Mouse (Mus musculus): ENCODE measurements around the gene Dbn1. TPM values are rescaled to one million over a fixed set of nuclear protein-coding genes. Genes with fewer than 3 reads are reported as not detected.

Dbn1 gene
- 59.4 and 62.5 TPM in 2 replicates for polyA plus RNA-seq (2015; fragmentation: Nextera tagmentation; extraction: Ambion mirVana)

GRCm38 (mm10) chr13:55487578-55488498 lies at the start of gene Dbn1:
TSS of gene Dbn1 (minus strand) at chr13:55488111.
- Histone ChIP-seq H3K4me2 (ENCODE audit: low read depth, low read length) (peak within 1 kb of the TSS; percentile 95), H3K9me3 (replicated peaks; ENCODE audit: control insufficient read depth, low read length) (no peaks in the 10 kb centered on the region), H3K9ac (ENCODE audit: low read length) (peak within 1 kb of the TSS; percentile 77), H3K36me3 (ENCODE audit: control insufficient read depth, insufficient read depth) (no peaks in the 10 kb centered on the region), H3K27ac (ENCODE audit: low read length) (peak within 1 kb of the TSS; percentile 71), H3K27me3 (ENCODE audit: control insufficient read depth, insufficient read depth, low read length) (peaks cover 72% of the 10 kb centered on the region), H3K4me3 (ENCODE audit: low read length) (peak within 1 kb of the TSS; percentile 60), H3K4me1 (ENCODE audit: control insufficient read depth, insufficient read depth, low read length) (peaks cover 42% of the 10 kb centered on the region)
- under 1% methylated on average over 74 of the region's 83 CpGs for WGBS
- peak; percentile 72 for ATAC-seq (replicated peaks; ENCODE audit: extremely low read depth, insufficient read depth, low FRiP score)

DNA sequence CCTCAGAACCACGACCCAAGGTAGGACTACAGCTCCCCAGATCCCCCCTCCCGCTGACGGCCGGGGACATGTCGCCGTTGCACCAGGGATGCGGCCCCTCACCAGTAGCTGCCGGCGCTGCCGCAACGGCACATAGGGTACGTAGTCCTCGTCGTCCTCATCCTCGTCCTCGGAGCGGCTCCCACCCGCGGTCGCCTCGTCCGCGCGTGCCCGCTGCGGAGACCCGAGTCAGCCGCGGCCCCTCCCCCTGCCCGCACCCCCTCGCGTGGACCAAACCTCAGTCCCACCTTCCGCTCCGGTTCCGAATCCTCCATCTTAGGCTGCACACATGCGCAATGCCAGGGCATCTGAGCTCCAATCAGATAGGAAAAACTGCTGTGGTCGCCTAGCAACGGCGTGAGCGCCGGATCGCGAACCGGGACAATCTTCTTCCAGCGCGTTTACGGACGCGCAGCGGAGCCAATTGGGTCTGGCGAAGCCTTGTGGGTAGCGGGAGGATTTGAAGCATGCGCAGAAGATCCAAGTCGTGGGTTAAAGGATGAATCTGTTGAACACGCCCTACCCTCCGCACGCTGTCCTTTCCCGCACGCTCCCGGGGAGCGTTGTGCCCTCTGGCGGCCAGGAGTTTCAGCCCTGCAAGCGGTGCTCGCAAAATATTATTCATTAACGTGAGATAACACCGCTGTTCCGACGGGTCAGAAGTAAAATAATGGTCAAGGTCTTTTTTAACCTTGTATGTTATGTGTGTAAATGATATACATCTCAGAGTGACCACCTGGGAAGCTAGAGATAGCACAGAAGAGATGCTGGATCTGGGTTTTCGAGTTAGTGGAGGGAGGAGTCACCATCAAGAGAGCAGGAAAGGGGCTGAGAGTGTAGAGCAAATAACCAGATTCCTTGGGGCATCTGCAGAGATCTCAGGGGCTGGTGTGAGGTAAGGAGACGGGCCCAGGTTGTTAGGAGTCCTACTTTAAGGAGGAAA lies 48.6 kb upstream of the Dbn1 start, which contains the start of gene Ddx41:
Ddx41 (minus strand) TSS at position 465 of the 982 bp plus-strand sequence.
- peak within 1 kb of the TSS; percentile 94 for H3K4me2 ChIP-seq (ENCODE audit: low read depth, low read length)
- H3K9ac ChIP-seq (ENCODE audit: low read length) = peak within 1 kb of the TSS; percentile 90
- WGBS = 1% methylated on average over 69 of the region's 70 CpGs
- ATAC-seq (replicated peaks; ENCODE audit: extremely low read depth, insufficient read depth, low FRiP score) = peak; percentile 98
- H3K9me3 ChIP-seq (replicated peaks; ENCODE audit: control insufficient read depth, low read length) = no peaks in the 10 kb centered on the region
- H3K27me3 ChIP-seq (ENCODE audit: control insufficient read depth, insufficient read depth, low read length) = no peaks in the 10 kb centered on the region
- H3K4me3 ChIP-seq (ENCODE audit: low read length) = peak within 1 kb of the TSS; percentile 90
- peaks cover 52% of the 10 kb centered on the region for H3K36me3 ChIP-seq (ENCODE audit: control insufficient read depth, insufficient read depth)
- H3K4me1 ChIP-seq (ENCODE audit: control insufficient read depth, insufficient read depth, low read length) = peaks cover 12% of the 10 kb centered on the region
- H3K27ac ChIP-seq (ENCODE audit: low read length) = peak within 1 kb of the TSS; percentile 43; the same call in 1 of the 2 replicates

DNA sequence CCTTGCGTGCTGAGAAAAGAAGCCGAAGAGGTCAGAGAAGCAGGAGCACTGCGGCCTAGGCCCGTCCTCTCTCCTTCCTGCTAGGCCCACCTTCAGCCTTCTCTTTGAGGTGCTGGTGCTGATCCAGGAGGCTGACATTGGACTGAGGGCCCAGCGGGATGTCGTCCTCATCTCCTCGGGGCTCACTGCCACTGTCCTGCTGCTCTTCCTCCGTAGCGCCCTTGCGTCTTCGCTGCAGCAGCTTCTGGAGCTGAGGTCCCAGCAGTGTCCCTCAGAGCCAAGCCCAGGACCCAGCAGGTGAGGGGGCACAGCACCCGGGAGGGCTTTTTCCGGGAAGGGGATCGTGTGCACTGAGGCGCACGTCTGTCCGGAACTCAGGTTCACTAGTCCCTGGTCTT lies 47.9 kb upstream of the Dbn1 start:
- WGBS = 18% methylated on average over 17 of the region's 17 CpGs
- no peaks in the 10 kb centered on the region for H3K9me3 ChIP-seq (replicated peaks; ENCODE audit: control insufficient read depth, low read length)
- H3K27me3 ChIP-seq (ENCODE audit: control insufficient read depth, insufficient read depth, low read length) = no peaks in the 10 kb centered on the region
- peak overlapping the region; percentile 90 for H3K9ac ChIP-seq (ENCODE audit: low read length)
- H3K27ac ChIP-seq (ENCODE audit: low read length) = no peak overlapping the region
- peaks cover 12% of the 10 kb centered on the region for H3K4me1 ChIP-seq (ENCODE audit: control insufficient read depth, insufficient read depth, low read length)
- H3K4me3 ChIP-seq (ENCODE audit: low read length) = peak overlapping the region; percentile 90
- peaks cover 52% of the 10 kb centered on the region for H3K36me3 ChIP-seq (ENCODE audit: control insufficient read depth, insufficient read depth)
- peak overlapping the region; percentile 94 for H3K4me2 ChIP-seq (ENCODE audit: low read depth, low read length)
- ATAC-seq (replicated peaks; ENCODE audit: extremely low read depth, insufficient read depth, low FRiP score) = peak; percentile 5; the same call in 1 of the 2 replicates

- H3K4me1 ChIP-seq (ENCODE audit: control insufficient read depth, insufficient read depth, low read length) = peaks cover 12% of the 10 kb centered on the region
- no peaks in the 10 kb centered on the region for H3K9me3 ChIP-seq (replicated peaks; ENCODE audit: control insufficient read depth, low read length)
- H3K36me3 ChIP-seq (ENCODE audit: control insufficient read depth, insufficient read depth) = peaks cover 54% of the 10 kb centered on the region
- H3K27me3 ChIP-seq (ENCODE audit: control insufficient read depth, insufficient read depth, low read length) = no peaks in the 10 kb centered on the region
- no peak overlapping the region for H3K27ac ChIP-seq (ENCODE audit: low read length)
- H3K9ac ChIP-seq (ENCODE audit: low read length) = no peak overlapping the region
- WGBS = 92% methylated on average over 15 of the region's 15 CpGs
- no peak for ATAC-seq (replicated peaks; ENCODE audit: extremely low read depth, insufficient read depth, low FRiP score)
- peak overlapping the region; percentile 94 for H3K4me2 ChIP-seq (ENCODE audit: low read depth, low read length)
- no peak overlapping the region for H3K4me3 ChIP-seq (ENCODE audit: low read length)
Measured at GRCm38 (mm10) chr13:55535191-55535590, 47.3 kb upstream of the Dbn1 start.

- ATAC-seq (replicated peaks; ENCODE audit: extremely low read depth, insufficient read depth, low FRiP score) = no peak
- H3K9ac ChIP-seq (ENCODE audit: low read length) = no peak within 1 kb of the TSS
- H3K9me3 ChIP-seq (replicated peaks; ENCODE audit: control insufficient read depth, low read length) = no peaks in the 10 kb centered on the region
- WGBS = 70% methylated on average over 8 of the region's 8 CpGs
- H3K4me1 ChIP-seq (ENCODE audit: control insufficient read depth, insufficient read depth, low read length) = no peaks in the 10 kb centered on the region
- H3K27ac ChIP-seq (ENCODE audit: low read length) = 0 out of 2 replicates have a peak within 1 kb of the TSS, but pooled peaks have one; percentile 9
- no peak within 1 kb of the TSS for H3K4me2 ChIP-seq (ENCODE audit: low read depth, low read length)
- H3K4me3 ChIP-seq (ENCODE audit: low read length) = no peak within 1 kb of the TSS
- H3K27me3 ChIP-seq (ENCODE audit: control insufficient read depth, insufficient read depth, low read length) = no peaks in the 10 kb centered on the region
- H3K36me3 ChIP-seq (ENCODE audit: control insufficient read depth, insufficient read depth) = peaks cover 34% of the 10 kb centered on the region
Measured at GRCm38 (mm10) chr13:55529198-55529915, 41.4 kb upstream of the Dbn1 start, which contains the start of gene Dok3. TSS of gene Dok3 (minus strand) at chr13:55529296.

- no peak overlapping the region for H3K4me3 ChIP-seq (ENCODE audit: low read length)
- no peak overlapping the region for H3K4me2 ChIP-seq (ENCODE audit: low read depth, low read length)
- H3K27me3 ChIP-seq (ENCODE audit: control insufficient read depth, insufficient read depth, low read length) = no peaks in the 10 kb centered on the region
- no peaks in the 10 kb centered on the region; the same call in 1 of the 2 replicates for H3K4me1 ChIP-seq (ENCODE audit: control insufficient read depth, insufficient read depth, low read length)
- H3K36me3 ChIP-seq (ENCODE audit: control insufficient read depth, insufficient read depth) = peaks cover 23% of the 10 kb centered on the region
- no peak overlapping the region for H3K9ac ChIP-seq (ENCODE audit: low read length)
- 0 out of 2 replicates have a peak overlapping the region, but pooled peaks have one; percentile 9 for H3K27ac ChIP-seq (ENCODE audit: low read length)
- WGBS = 69% methylated on average over 18 of the region's 18 CpGs
- no peaks in the 10 kb centered on the region for H3K9me3 ChIP-seq (replicated peaks; ENCODE audit: control insufficient read depth, low read length)
- ATAC-seq (replicated peaks; ENCODE audit: extremely low read depth, insufficient read depth, low FRiP score) = no peak
Measured at GRCm38 (mm10) chr13:55527834-55528772, 40.2 kb upstream of the Dbn1 start.

- no peak for ATAC-seq (replicated peaks; ENCODE audit: extremely low read depth, insufficient read depth, low FRiP score)
- H3K27me3 ChIP-seq (ENCODE audit: control insufficient read depth, insufficient read depth, low read length) = no peaks in the 10 kb centered on the region
- H3K36me3 ChIP-seq (ENCODE audit: control insufficient read depth, insufficient read depth) = peaks cover 18% of the 10 kb centered on the region
- no peak overlapping the region for H3K4me3 ChIP-seq (ENCODE audit: low read length)
- no peak overlapping the region for H3K27ac ChIP-seq (ENCODE audit: low read length)
- no peaks in the 10 kb centered on the region for H3K9me3 ChIP-seq (replicated peaks; ENCODE audit: control insufficient read depth, low read length)
- WGBS = 82% methylated on average over 16 of the region's 16 CpGs
- no peak overlapping the region for H3K9ac ChIP-seq (ENCODE audit: low read length)
- no peaks in the 10 kb centered on the region; the same call in 1 of the 2 replicates for H3K4me1 ChIP-seq (ENCODE audit: control insufficient read depth, insufficient read depth, low read length)
- H3K4me2 ChIP-seq (ENCODE audit: low read depth, low read length) = no peak overlapping the region
Measured at GRCm38 (mm10) chr13:55527212-55527611, 39.3 kb upstream of the Dbn1 start.
